Mouse (Mus musculus) thymus, adult 18-20 months (tissue): ENCODE data around the gene Abhd12b.

Experiments
- DNase-seq, 2 experiments: peaks; one replicate each; pipeline ENCODE4 v3.0.0; 2022; ENCODE audit warnings: mixed read lengths in 2 of 2

Abhd12b gene

GRCm38 (mm10) chr12:70208214-70208613 is 54.3 kb downstream of the Abhd12b start:
- no peak for DNase-seq

- no peak for DNase-seq
These were observed 58.6 kb downstream of the Abhd12b start for GRCm38 (mm10) chr12:70212501-70212900.

GRCm38 (mm10) chr12:70213601-70214000 is 59.7 kb downstream of the Abhd12b start:
- DNase-seq, result no peak

GRCm38 (mm10) chr12:70214281-70214680 is 60.3 kb downstream of the Abhd12b start:
- no peak for DNase-seq

GRCm38 (mm10) chr12:70216229-70216800 is 62.4 kb downstream of the Abhd12b start:
- no peak for DNase-seq

GRCm38 (mm10) chr12:70218795-70219540 is 65.0 kb downstream of the Abhd12b start:
- no peak for DNase-seq

- DNase-seq, result no peak
These were observed 67.5 kb downstream of the Abhd12b start for GRCm38 (mm10) chr12:70221425-70221824.

- no peak for DNase-seq
These were observed 69.4 kb downstream of the Abhd12b start for GRCm38 (mm10) chr12:70223331-70223730.

- no peak for DNase-seq
These were observed 72.7 kb downstream of the Abhd12b start for GRCm38 (mm10) chr12:70226655-70227054.

- peak; percentile 58 to 60 for DNase-seq
These were observed 73.4 kb downstream of the Abhd12b start for GRCm38 (mm10) chr12:70227121-70227932.

- no peak for DNase-seq
These were observed 74.2 kb downstream of the Abhd12b start for GRCm38 (mm10) chr12:70228155-70228554.

- no peak for DNase-seq
These were observed 77.4 kb downstream of the Abhd12b start, which contains the start of gene Pygl for GRCm38 (mm10) chr12:70231294-70231693. Gene Pygl (minus strand): TSS chr12:70231488.

GRCm38 (mm10) chr12:70232020-70232544 is 78.1 kb downstream of the Abhd12b start:
- DNase-seq, result no peak
